Mouse (Mus musculus): ENCODE data around the gene Erf.
"Not testable (repeated sequence)": the region's sequence is repeated elsewhere in the genome, so short reads cannot be mapped to it uniquely, and the experiment has no call there.

Erf gene

GRCm38 (mm10) chr7:25267751-25268463, 17.3 kb upstream of the Erf start:
- peak; percentile 99 for DNase-seq (ENCODE audit: low spot score)

- DNase-seq (ENCODE audit: low spot score), result peak; percentile 99
Measured at GRCm38 (mm10) chr7:25267301-25267750, 16.8 kb upstream of the Erf start, which contains the start of gene Cic. Gene Cic (plus strand): TSS chr7:25267704.

DNA sequence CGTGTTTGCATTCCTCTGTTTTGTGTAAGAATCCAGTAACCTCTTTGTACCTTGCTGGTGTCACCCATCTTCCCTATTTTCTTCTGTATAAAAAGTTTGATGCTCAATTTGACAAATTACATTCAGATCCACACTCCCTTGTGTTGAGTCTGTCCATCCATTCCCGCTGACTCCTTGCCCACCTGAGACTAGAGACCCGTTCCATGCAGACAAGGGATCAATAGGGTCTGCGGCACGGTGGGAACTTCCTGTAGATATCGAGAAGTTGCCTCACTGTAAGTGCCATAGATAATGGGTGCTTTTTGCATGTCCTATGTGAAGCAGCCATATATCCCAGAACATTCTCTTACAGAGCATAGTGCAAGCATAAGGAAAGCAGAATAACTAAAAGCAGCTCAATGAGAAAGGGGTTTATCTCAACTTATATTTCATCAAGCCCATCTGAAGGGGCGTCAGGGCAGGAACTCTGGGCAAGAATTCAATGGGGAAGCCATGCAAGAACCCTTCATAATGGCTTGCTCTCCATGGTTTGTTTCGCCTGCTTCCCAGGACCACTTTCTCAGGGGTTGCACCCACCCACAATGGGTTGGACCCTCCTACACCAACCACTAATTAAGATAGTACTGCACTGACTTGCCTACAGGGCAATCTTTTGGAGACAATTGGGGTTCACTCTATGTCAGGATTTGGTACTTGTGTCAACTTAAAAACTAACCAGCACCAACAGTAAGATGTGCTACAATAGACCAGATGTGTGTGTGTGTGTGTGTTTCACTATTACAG, 15.8 kb upstream of the Erf start:
- no peak for DNase-seq (ENCODE audit: low spot score)

GRCm38 (mm10) chr7:25265743-25266142, 15.2 kb upstream of the Erf start:
- DNase-seq (ENCODE audit: low spot score), result not testable (repeated sequence)

GRCm38 (mm10) chr7:25263968-25264870, 13.7 kb upstream of the Erf start:
- no peak for DNase-seq (ENCODE audit: low spot score)

- no peak for DNase-seq (ENCODE audit: low spot score)
Measured at GRCm38 (mm10) chr7:25261896-25262295, 11.3 kb upstream of the Erf start.

GRCm38 (mm10) chr7:25251822-25252221, 1.3 kb upstream of the Erf start:
- no peak for DNase-seq (ENCODE audit: low spot score)

- peak; percentile 65 for DNase-seq (ENCODE audit: low spot score)
Measured at GRCm38 (mm10) chr7:25251071-25251791, 670 bp upstream of the Erf start.

DNA sequence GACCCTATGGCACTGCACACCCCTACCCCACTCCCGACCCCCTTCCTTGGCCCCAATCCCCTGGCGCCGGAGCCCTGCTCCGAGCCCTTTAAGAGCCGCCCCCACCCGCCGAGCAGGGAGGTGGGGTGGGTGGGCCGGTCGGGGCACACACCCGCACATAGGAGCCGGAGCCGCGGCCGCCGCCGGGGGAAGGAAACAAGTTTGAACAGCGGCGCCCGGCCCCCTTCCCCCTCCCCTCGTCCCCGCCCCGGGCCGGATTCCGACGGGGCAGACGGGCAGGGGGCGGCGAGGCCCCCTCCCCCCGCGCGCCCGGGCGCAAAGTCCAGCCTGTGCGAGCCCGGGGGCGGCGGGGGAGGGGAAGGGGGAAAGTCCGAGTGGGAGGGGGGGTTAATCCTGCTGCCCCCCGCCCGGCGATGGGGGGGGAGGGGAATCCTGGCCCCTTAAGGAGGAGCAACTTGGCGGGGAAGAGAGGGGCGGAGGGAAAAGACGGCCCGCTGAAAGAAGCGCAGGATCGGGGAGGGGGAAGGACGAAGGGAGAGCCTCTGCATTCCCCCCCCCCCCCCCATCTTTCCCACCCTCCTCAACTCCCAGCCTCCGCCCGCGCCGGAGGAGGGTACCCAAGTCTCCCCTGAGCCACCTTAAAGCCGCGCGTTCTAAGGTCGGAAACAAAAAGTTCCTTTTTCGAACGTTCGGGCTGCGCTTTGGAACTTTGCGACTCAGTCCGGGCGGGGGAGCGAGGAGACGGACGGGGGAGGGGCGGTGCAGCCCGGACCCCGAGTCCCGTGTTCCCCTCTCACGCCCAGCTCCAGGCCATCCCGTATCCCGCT, 1.0 kb downstream of the Erf start:
- peak; percentile 85 for DNase-seq (ENCODE audit: low spot score)

DNA sequence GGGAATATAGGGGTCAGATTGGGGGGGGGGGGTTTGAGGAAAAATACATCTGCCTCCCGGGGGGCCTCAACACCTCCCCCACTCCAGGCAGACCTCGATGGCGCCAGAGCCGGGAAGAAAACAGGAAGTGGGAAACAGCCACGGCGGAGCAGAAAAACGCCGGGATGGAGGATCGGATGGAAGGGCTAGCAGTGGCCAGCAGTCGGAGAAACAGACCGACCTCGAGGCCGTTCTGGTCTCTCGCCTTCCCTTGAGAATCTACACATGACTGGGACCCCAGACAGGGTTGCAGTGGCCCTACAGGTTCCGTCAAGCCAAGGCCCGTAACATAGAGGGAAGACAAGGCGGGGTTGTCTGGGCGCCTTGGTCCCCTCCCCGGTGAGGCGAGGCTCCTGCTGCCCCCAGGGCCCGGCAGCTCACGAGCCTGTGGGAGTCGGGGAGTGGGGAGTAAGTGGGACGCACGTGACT, 1.7 kb downstream of the Erf start:
- DNase-seq (ENCODE audit: low spot score), result peak; percentile 53

DNA sequence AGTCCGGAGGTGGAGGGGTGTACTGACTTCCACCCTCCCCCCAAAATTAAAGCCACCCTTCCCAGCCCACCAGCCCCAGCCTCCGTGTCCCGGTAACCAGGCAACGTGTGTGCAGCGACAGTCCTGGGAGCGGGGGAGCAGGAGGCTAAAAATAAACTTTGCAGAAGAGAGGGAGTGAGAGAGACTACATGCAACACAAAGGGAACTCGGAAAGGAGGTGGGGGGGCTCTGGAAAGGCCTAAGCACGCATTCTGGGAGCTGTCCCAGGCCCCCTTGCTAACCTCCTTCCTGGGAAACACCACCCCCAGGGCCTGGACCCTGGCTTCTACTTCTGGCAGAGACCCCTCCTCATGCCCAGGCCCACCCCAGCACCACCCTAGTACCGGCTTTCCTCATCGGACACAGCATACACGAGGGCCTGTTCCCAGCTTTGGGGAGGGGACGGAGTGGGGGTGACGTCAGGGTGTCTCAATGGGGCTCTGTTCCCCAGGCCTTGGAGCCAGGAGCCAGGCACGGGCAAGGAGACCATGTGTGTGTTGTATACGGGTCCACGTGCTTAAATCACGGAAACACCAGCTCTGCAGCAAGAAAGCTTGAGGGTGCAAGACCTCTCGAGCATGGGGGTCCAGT, 2.4 kb downstream of the Erf start:
- no peak for DNase-seq (ENCODE audit: low spot score)

GRCm38 (mm10) chr7:25247498-25247897, 3.1 kb downstream of the Erf start:
- DNase-seq (ENCODE audit: low spot score), result no peak

- no peak for DNase-seq (ENCODE audit: low spot score)
Measured at GRCm38 (mm10) chr7:25246759-25247137, 3.8 kb downstream of the Erf start.

DNA sequence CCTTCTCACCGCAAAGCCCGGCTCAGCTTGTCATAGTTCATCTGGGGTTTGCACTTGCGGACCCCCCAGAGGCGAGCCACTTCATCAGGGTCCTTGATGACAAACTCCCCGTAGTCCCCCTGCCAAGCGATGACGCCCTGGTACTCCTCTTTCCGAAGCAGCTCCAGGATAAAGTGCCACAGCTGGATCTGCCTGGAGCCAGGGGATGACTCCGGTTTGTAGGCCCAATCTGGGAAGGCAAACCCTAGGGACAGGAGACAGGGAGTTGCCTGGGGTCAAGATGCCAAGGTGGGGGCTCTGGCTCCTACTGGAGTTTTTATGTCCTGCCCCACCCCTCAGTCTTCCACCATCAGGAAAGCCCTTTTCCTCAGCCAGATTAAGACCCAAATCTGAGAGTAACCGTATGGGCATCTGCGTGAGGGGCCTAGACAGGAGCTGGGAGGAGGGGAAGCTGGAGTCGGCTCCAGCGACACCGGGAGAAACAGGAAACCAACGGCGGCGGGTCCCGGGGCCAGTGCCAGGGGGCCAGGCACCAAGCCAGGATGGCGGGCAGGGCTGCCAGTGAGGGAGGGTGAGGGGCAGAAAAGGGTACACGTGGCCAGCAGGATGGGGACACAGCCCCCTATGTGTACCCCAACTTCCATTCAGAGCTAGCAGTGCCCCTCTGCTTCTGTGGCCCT, 4.3 kb downstream of the Erf start:
- DNase-seq (ENCODE audit: low spot score), result no peak

DNA sequence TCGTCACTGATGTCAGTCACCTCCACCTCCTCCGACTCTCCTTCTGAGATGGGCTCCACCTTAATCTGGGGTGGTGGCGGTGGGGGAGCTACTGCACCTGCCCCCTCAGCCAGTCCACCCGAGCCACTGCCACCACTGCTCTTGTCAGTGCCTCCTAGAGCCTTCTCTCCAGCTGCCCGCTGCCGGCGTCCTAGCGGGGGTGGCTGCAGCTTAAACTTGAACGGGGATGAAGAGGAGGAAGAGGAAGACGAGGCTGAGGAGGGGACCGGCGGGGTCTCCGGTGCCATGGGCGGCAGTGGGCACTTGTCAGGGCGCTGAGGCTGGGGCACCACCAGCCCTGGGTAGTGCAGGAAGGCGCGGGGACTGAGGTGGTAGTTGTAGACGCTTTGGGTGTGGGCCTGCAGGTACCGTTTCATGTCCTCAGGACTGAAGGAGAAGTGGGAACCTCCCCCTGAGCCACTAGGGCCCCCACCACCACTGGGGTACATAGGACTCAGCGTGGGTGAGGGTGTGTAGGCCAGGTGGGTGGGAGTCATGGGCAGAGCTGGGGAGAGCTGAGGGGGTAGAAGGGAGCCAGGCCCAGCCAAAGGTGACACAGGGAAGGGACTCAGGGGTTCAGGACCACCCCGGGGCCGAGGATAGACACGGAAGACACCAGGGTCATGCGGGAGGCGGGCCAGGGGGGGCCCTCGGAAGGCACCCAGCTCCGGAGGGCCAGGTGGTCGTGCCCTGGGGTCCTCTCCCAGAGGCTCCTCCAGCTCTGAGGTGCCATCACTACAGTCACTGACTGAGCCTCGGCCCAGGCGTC, 5.8 kb downstream of the Erf start:
- DNase-seq (ENCODE audit: low spot score), result no peak

DNA sequence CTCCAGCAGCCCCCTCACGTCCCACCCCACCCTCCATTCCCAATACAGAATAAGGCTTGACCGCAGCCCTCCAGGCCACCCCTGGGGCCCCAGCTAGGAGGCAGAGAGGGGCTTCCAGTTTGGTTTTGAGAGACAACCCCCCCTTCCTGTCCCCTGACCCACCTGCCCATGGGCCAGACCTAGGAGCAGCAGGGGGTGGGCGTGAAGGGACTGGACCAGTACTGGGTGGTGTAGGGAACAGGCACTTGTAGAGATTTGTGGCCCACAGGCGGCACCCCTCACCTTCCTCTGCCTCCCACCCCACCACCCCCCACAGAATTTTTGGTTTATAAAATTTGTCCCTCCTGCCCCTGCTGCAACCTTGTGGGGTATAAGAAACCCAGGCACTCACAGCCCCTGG, 7.2 kb downstream of the Erf start:
- no peak for DNase-seq (ENCODE audit: low spot score)

DNA sequence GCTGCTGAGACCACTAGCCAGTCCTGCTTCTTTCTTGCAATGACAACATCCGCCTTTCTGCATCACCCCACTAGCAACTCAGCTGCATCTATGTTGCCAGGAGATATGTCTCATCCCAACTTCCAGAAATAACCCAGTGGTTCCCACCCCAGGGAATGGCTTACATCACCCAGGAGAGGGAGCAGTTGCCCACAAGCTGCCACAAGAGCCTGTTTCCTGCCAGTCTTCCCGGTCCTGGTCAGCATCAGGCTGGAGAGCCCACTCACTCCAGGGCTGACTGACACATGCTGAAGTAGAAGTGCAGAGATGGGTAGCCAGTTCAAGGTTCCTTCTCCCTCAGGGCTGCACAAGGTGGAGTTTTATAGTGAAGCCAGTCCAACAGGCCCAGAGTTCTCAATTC, 9.5 kb downstream of the Erf start:
- DNase-seq (ENCODE audit: low spot score), result peak; percentile 55

DNA sequence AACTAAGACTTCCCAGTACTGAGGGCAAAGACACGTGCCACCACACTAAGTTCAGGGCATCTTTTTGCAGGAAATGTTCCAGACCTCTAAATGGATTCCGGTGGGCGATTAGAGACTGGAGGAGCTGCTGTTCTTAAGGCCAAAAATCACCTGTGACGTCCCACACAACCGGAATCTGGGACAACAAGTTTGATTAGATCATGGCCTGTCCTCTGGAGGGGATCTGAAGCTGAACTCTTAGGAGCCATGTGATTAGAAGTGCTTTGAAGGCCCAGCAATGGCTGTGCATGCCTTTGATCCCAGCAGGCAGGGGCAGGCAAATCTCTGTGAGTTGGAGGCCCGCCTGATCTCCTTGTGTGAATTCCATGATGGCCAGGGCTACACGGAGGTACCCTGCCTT, 9.9 kb downstream of the Erf start:
- no peak for DNase-seq (ENCODE audit: low spot score)
